Mouse (Mus musculus) embryonic facial prominence, embryonic 11.5 days (tissue): ENCODE measurements around the gene Cd82. TPM values are rescaled to one million over a fixed set of nuclear protein-coding genes. Genes with fewer than 3 reads are reported as not detected.

Experiments used
- ATAC-seq: fragments of 200-750 bp; cut with Nextera tagmentation; replicated peaks from 2 replicates; pipeline ENCODE4 v1.8.0; 2017; ENCODE audit warnings: low read depth; ENCODE audit not compliant: insufficient number of reproducible peaks, low FRiP score, low TSS enrichment
- DNase-seq: peaks from one replicate; pipeline ENCODE4 v3.0.0-alpha.2; 2015; ENCODE audit warnings: low spot score
- H3K27ac ChIP-seq: fragments of 300-500 bp; sonication (generic); replicated peaks from 2 replicates; pipeline ENCODE4 v1.5.1; 2014; ENCODE audit warnings: mild to moderate bottlenecking, low read depth, low read length, control low read depth
- H3K27me3 ChIP-seq: fragments of 300-500 bp; sonication (generic); 2 replicates; pipeline ENCODE4 v1.6.1; 2014; ENCODE audit warnings: mild to moderate bottlenecking, low read length, moderate library complexity, mixed read lengths; ENCODE audit not compliant: control insufficient read depth, insufficient read depth
- H3K36me3 ChIP-seq: fragments of 300-500 bp; sonication (generic); replicated peaks from 2 replicates; pipeline ENCODE4 v1.6.1; 2014; ENCODE audit warnings: low read depth, mild to moderate bottlenecking, low read length, moderate library complexity, mixed read lengths; ENCODE audit not compliant: control insufficient read depth, insufficient read depth
- H3K4me1 ChIP-seq: fragments of 300-500 bp; sonication (generic); 2 replicates; pipeline ENCODE4 v1.6.1; 2014; ENCODE audit warnings: low read length, mixed read lengths; ENCODE audit not compliant: control insufficient read depth, insufficient read depth
- H3K4me2 ChIP-seq: fragments of 300-500 bp; sonication (generic); 2 replicates; pipeline ENCODE4 v1.6.1; 2014; ENCODE audit warnings: low read depth, mild to moderate bottlenecking, control low read depth, low read length, moderate library complexity
- H3K4me3 ChIP-seq: fragments of 300-500 bp; sonication (generic); 2 replicates; pipeline ENCODE4 v1.5.1; 2014; ENCODE audit warnings: low read depth, low read length, control low read depth
- H3K9ac ChIP-seq: fragments of 300-500 bp; sonication (generic); replicated peaks from 2 replicates; pipeline ENCODE4 v1.6.1; 2014; ENCODE audit warnings: mild to moderate bottlenecking, control low read depth, low read length
- H3K9me3 ChIP-seq: fragments of 300-500 bp; sonication (generic); replicated peaks from 2 replicates; pipeline ENCODE4 v1.6.1; 2016; ENCODE audit warnings: mild to moderate bottlenecking, low read length, inconsistent platforms, mixed read lengths; ENCODE audit not compliant: control insufficient read depth
- WGBS: fragments of 180-500 bp; shearing (Covaris S2); extraction: QIAGEN DNeasy Blood & Tissue Kit; methylation state at CpG from one replicate; pipeline ENCODE4 v1.1.7; 2014; 5-methylcytosine and 5-hydroxymethylcytosine counted together
- microRNA-seq: library from miRNA; unstranded; fragments of <30 nt; microRNA quantifications from one replicate; pipeline ENCODE4, GENCODE M21; 2016; ENCODE audit warnings: borderline number of aligned reads
- polyA plus RNA-seq: library from polyadenylated mRNA; unstranded; fragments of >200 nt; fragmentation: Nextera tagmentation; extraction: Ambion mirVana; gene quantifications from 2 replicates; pipeline ENCODE4 v1.2.1, GENCODE M21; 2014

Cd82 gene
- polyA plus RNA-seq, 1 experiment from 2014 or later, result 6.8 TPM

- ATAC-seq (no peak), DNase-seq (no peak)
- Histone ChIP-seq H3K4me1 (no peaks in the 10 kb centered on the region), H3K4me2 (no peak overlapping the region), H3K4me3 (no peak overlapping the region), H3K9me3 (no peaks in the 10 kb centered on the region), H3K36me3 (no peaks in the 10 kb centered on the region), H3K27me3 (no peaks in the 10 kb centered on the region), H3K27ac (no peak overlapping the region), H3K9ac (no peak overlapping the region)
- 99% methylated on average over 3 of the region's 3 CpGs for WGBS
Observed at GRCm38 (mm10) chr2:93377157-93377556, 85.8 kb downstream of the Cd82 start.

- Histone ChIP-seq H3K9ac (no peak overlapping the region), H3K4me1 (no peaks in the 10 kb centered on the region), H3K4me2 (no peak overlapping the region), H3K27ac (no peak overlapping the region), H3K9me3 (no peaks in the 10 kb centered on the region), H3K27me3 (no peaks in the 10 kb centered on the region), H3K36me3 (no peaks in the 10 kb centered on the region), H3K4me3 (no peak overlapping the region)
- 93% methylated on average over 10 of the region's 10 CpGs for WGBS
- ATAC-seq, result no peak
- DNase-seq, result no peak
Observed at GRCm38 (mm10) chr2:93372872-93373271, 90.1 kb downstream of the Cd82 start.

DNA sequence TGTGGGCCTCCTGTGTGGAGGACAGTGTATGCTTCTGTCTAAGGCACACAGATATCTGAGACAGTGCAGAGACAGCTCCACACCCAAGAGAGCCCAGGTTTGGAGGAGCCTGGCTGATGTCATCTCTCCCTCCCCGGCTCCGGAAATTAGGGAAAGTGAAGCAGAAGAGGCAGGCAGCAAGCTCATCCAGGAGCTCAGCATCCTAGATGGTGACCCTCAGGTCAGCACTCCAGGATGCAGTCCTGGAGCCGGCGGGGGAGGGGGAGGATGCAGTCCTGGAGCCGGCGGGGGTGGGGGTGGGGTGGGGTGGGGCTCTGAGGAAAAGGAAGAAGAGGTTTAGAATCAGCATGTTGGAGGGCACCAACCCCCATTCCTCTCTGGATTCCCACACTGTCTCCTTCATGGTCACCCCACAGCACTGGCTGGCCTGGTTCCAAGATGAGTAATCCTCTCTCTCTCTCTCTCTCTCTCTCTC lies 90.8 kb downstream of the Cd82 start:
- Histone ChIP-seq H3K4me3 (no peak overlapping the region), H3K4me1 (no peaks in the 10 kb centered on the region), H3K4me2 (no peak overlapping the region), H3K27me3 (no peaks in the 10 kb centered on the region), H3K9ac (no peak overlapping the region), H3K27ac (no peak overlapping the region), H3K36me3 (no peaks in the 10 kb centered on the region), H3K9me3 (no peaks in the 10 kb centered on the region)
- 15% methylated on average over 4 of the region's 6 CpGs for WGBS
- ATAC-seq (0 out of 2 replicates have a peak, but pooled peaks have one; percentile 66), DNase-seq (peak; percentile 35)

Small RNAs within 50 kb of the gene (microRNA-seq; reads per million reads assigned to microRNA genes)
- not detected for gene Mir7001

Other genes with a start within 250 kb of the Cd82 start
- gene Tspan18, start 128.6 kb downstream of the Cd82 start, polyA plus RNA-seq, result 21.6 and 26.2 TPM in 2 replicates
- gene Gm10803, start 97.4 kb upstream of the Cd82 start, polyA plus RNA-seq, result not detected in 2 replicates
- gene Alx4, start 179.2 kb upstream of the Cd82 start, polyA plus RNA-seq, result 16.7 and 17.3 TPM in 2 replicates